Mouse (Mus musculus): Measurements from ENCODE around the gene Cacna1d. TPM values are rescaled to one million over a fixed set of nuclear protein-coding genes. Genes with fewer than 3 reads are reported as not detected.

Cacna1d gene
- total and polyA plus RNA-seq, 3 experiments: not detected

GRCm38 (mm10) chr14:30137961-30138360 is 353.3 kb downstream of the Cacna1d start:
- Histone ChIP-seq H3K36me3 (ENCODE audit: control insufficient read depth in 1 of 2, insufficient read depth in 2 of 2, low read length in 2 of 2) (no peaks in the 10 kb centered on the region; a peak in 1 of 4 replicates), H3K79me2 (ENCODE audit: control insufficient read depth, insufficient read depth, low read length, poor library complexity) (no peaks in the 10 kb centered on the region), H3K9ac (ENCODE audit: control insufficient read depth, low read depth, low read length, poor library complexity, severe bottlenecking) (no peak overlapping the region), H3K4me3 (ENCODE audit: control insufficient read depth in 1 of 2, insufficient read depth in 1 of 2, low read depth in 2 of 2, low read length in 2 of 2) (no peak overlapping the region), H3K27me3 (ENCODE audit: control insufficient read depth in 1 of 2, insufficient read depth in 2 of 2, low read length in 2 of 2) (peaks cover 1 to 2% of the 10 kb centered on the region in 2 experiments; a peak in 1 of 4 replicates), H3K4me1 (ENCODE audit: control insufficient read depth in 1 of 2, insufficient read depth in 2 of 2, low read length in 2 of 2) (peaks cover 0 to 4% of the 10 kb centered on the region in 2 experiments; a peak in 1 of 4 replicates), H3K27ac (ENCODE audit: control insufficient read depth, low read depth, low read length) (no peak overlapping the region), H3K9me3 (replicated peaks; ENCODE audit: insufficient read depth, low read length) (no peaks in the 10 kb centered on the region)
- DNase-seq (ENCODE audit: low read depth, low spot score): no peak
- TF ChIP-seq POLR2AphosphoS2 (IDR thresholded peaks at IDR 0.05; ENCODE audit: low read length) (no peak), CHD1 (IDR thresholded peaks at IDR 0.05; ENCODE audit: low read depth, low read length) (no peak), POLR2AphosphoS5 (IDR thresholded peaks at IDR 0.05; ENCODE audit: borderline replicate concordance, low read depth, low read length) (no peak), NRF1 (IDR thresholded peaks at IDR 0.05; ENCODE audit: insufficient read depth, low read depth, low read length, poor library complexity, severe bottlenecking) (no peak), MAX (IDR thresholded peaks at IDR 0.05; ENCODE audit: low read length) (no peak)

DNA sequence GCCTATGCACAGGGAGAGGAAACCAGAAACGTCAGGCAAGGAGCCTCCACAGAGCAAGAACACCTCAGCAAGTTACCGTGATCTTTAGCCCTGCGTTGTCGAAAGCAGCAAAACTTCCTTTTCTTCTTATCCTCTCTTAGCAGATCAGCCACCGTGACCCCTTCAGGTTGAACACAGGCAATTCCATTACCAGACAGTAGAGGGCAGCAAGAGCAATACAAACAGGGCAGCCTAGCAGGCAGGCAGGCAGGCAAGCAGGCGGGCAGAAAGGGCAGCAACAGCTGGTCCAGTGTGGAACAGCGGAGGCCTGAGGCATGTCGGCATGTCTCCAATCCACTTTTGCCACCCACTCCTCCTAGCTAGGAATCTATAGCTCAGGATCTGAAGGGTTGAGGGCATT is 354.3 kb downstream of the Cacna1d start:
- H3K79me2 ChIP-seq (ENCODE audit: control insufficient read depth, insufficient read depth, low read length, poor library complexity): no peaks in the 10 kb centered on the region
- TF ChIP-seq EP300 (IDR thresholded peaks at IDR 0.05; ENCODE audit: low read depth in 1 of 2, low read length in 2 of 2): peak; percentile 30 to 57; a peak in 1 of 4 replicates
- no peak for TF ChIP-seq SIN3A (IDR thresholded peaks at IDR 0.05; ENCODE audit: low read length)
- TF ChIP-seq GATA1 (IDR thresholded peaks at IDR 0.05; ENCODE audit: low read depth, low read length): peak; percentile 56; the same call in 1 of the 2 replicates
- TF ChIP-seq TAL1 (IDR thresholded peaks at IDR 0.05; ENCODE audit: low read length): peak; percentile 37; the same call in 1 of the 2 replicates
- no peak for TF ChIP-seq MYC (IDR thresholded peaks at IDR 0.05; ENCODE audit: low read depth, low read length)
- peak; percentile 89 for TF ChIP-seq ZC3H11A (IDR thresholded peaks at IDR 0.05; ENCODE audit: low read depth, low read length)
- no peak for TF ChIP-seq MAFK (IDR thresholded peaks at IDR 0.05; ENCODE audit: borderline replicate concordance, low read depth, low read length)
- no peak for TF ChIP-seq MXI1 (IDR thresholded peaks at IDR 0.05; ENCODE audit: low read depth, low read length)
- TF ChIP-seq BHLHE40 (IDR thresholded peaks at IDR 0.05; ENCODE audit: borderline replicate concordance, low read depth, low read length): no peak
- peak; percentile 88 for TF ChIP-seq SMC3 (IDR thresholded peaks at IDR 0.05; ENCODE audit: low read depth, low read length)
- TF ChIP-seq POLR2A (IDR thresholded peaks at IDR 0.05; ENCODE audit: control insufficient read depth in 1 of 2, insufficient read depth in 1 of 2, low read depth in 1 of 2, low read length in 2 of 2, poor library complexity in 1 of 2): no peak
- TF ChIP-seq CHD1 (IDR thresholded peaks at IDR 0.05; ENCODE audit: low read depth, low read length): no peak
- TF ChIP-seq NELFE (IDR thresholded peaks at IDR 0.05; ENCODE audit: low read depth, low read length): no peak
- no peak for TF ChIP-seq POLR2AphosphoS2 (IDR thresholded peaks at IDR 0.05; ENCODE audit: low read length)
- TF ChIP-seq ELF1 (IDR thresholded peaks at IDR 0.05; ENCODE audit: low read depth, low read length): peak; percentile 26; the same call in 1 of the 2 replicates
- TF ChIP-seq RAD21 (IDR thresholded peaks at IDR 0.05; ENCODE audit: low read depth, low read length): peak; percentile 85
- no peak for TF ChIP-seq ZMIZ1 (IDR thresholded peaks at IDR 0.05; ENCODE audit: low read depth, low read length)
- peak; percentile 66; the same call in 1 of the 2 replicates for TF ChIP-seq TCF12 (IDR thresholded peaks at IDR 0.05; ENCODE audit: low read depth, low read length)
- TF ChIP-seq ZNF384 (IDR thresholded peaks at IDR 0.05; ENCODE audit: low read depth, low read length): no peak
- no peak for TF ChIP-seq CHD2 (IDR thresholded peaks at IDR 0.05; ENCODE audit: low read length)
- TF ChIP-seq CTCF (IDR thresholded peaks at IDR 0.05 in 2 of 3, conservative IDR thresholded peaks at IDR 0.05 in 1 of 3; ENCODE audit: control insufficient read depth in 1 of 3, insufficient read depth in 1 of 3, low read depth in 2 of 3, low read length in 3 of 3, poor library complexity in 1 of 3, severe bottlenecking in 1 of 3): peak; percentile 78 to 94 (median 81)
- no peaks in the 10 kb centered on the region for H3K9me3 ChIP-seq (replicated peaks; ENCODE audit: insufficient read depth, low read length)
- peaks cover 1 to 2% of the 10 kb centered on the region in 2 experiments; a peak in 1 of 4 replicates for H3K27me3 ChIP-seq (ENCODE audit: control insufficient read depth in 1 of 2, insufficient read depth in 2 of 2, low read length in 2 of 2)
- H3K36me3 ChIP-seq (ENCODE audit: control insufficient read depth in 1 of 2, insufficient read depth in 2 of 2, low read length in 2 of 2): no peaks in the 10 kb centered on the region; a peak in 1 of 4 replicates
- no peak overlapping the region for H3K4me3 ChIP-seq (ENCODE audit: control insufficient read depth in 1 of 2, insufficient read depth in 1 of 2, low read depth in 2 of 2, low read length in 2 of 2)
- H3K4me1 ChIP-seq (ENCODE audit: control insufficient read depth in 1 of 2, insufficient read depth in 2 of 2, low read length in 2 of 2): peaks cover 0 to 4% of the 10 kb centered on the region in 2 experiments; a peak in 1 of 4 replicates
- no peak overlapping the region for H3K9ac ChIP-seq (ENCODE audit: control insufficient read depth, low read depth, low read length, poor library complexity, severe bottlenecking)
- peak; percentile 91 for DNase-seq (ENCODE audit: low read depth, low spot score)
- H3K27ac ChIP-seq (ENCODE audit: control insufficient read depth, low read depth, low read length): no peak overlapping the region

Data from MEL (cell line).